Mouse (Mus musculus): Measurements from ENCODE around the gene Camk2n1.
A peak's percentile ranks its signal among the peaks of the same experiment; 100 is the strongest.

Camk2n1 gene

DNA sequence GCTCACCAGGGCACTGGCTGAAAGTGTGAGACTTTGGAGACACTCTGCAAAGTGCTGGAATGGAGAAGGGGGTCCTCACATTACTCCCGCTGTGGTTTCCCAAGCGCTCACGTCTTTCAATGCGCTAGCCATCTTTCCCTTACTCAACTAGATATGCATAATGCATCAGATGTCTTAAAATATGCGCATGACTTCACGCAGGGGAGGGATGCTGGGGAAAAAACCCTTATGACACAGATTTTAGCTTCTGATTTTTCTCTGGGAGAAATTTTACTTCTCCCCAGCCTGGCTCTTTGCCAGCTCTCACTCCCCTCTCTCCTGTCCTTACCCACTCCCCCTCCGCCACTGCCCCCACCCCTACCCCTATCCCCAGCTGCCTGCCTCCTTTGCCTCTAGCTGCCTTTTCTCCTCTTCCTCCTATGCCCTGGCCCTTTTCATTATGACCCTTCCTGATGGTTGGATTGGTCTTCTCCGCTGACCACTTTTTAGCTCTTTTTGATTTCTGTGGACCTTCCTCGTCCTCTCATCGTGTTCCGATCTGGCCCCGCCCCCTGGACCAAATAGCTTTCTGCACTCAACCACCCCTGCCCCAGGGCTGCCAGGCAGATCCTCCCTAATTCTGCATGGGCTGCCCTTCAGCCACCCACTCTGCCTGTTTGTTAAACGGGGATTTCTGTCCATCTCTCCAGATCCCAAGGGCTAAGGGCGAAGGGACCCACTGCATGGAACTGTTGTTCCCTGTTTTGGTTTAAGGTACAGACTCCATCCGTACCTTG is 6.1 kb upstream of the Camk2n1 start:
- DNase-seq: no peak

- no peak for DNase-seq
These were observed 5.1 kb upstream of the Camk2n1 start for GRCm38 (mm10) chr4:138448872-138449615.

GRCm38 (mm10) chr4:138449636-138450314 is 4.3 kb upstream of the Camk2n1 start:
- no peak for DNase-seq

- no peak for DNase-seq
These were observed 1.6 kb upstream of the Camk2n1 start for GRCm38 (mm10) chr4:138452306-138453096.

- DNase-seq: no peak
These were observed 889 bp upstream of the Camk2n1 start for GRCm38 (mm10) chr4:138453097-138453752.

DNA sequence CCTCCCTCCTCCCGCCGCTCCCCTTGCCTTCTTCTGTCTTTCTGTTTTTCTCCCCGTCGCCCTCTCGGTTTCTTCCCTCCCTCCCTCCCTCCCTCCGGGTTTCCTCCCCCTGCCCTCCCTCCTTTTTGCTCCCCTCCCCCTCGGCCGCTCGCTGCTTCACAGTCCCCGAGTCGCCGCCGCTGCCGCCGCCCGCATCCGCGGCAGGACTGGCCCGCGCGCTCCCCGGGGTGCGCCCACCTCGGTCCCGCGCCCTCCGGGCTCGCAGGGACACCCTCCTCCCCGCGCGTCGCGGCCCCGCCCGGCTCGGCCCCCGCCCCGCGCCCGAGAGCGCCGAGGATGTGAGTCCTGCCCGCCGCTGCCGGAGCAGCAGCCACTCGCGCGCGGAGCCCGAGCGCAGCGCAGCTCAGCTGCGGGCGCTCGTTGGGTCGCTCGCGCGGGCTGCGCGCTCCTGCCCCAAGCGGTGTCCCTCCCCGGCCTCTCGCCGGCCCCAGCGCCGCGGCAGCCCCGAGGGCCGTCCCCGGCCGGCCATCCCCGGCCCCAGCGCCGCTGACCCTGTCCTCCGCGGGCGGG is 542 bp downstream of the Camk2n1 start:
- peak; percentile 71 for DNase-seq

DNA sequence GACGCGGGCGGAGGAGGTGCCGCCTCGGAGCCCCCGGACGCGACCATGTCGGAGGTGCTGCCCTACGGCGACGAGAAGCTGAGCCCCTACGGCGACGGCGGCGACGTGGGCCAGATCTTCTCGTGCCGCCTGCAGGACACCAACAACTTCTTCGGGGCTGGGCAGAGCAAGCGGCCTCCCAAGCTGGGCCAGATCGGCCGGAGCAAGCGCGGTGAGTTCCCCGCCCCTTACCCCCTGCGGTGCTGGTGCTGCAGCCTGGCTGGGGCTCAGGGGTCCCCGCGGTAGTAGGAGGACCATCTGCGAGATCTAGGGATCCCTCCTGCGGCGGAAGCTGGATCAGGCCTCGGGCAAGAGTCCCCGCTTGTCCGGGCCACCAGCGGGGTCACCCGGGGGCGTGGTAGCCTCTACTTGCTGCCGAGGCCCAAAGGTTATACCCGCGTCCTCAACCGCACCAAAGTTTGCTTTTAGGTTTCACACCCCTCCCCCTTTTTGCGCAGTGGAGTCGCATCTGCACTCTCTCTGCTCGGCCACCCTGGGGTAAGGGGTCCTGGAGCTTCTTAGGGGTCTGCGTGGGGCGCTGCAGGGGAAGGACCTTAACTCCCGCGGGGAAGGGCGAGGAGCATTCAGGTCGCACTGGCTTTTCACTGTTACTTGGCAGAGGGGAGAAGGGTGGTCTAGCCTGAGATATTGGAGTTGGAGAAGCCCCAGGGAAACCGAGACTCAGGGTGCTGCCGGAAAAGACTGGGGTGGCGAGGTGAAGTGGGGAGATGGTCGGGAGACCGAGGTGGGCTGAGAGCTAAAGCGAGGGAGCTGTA is 1.2 kb downstream of the Camk2n1 start:
- DNase-seq: peak; percentile 40

DNA sequence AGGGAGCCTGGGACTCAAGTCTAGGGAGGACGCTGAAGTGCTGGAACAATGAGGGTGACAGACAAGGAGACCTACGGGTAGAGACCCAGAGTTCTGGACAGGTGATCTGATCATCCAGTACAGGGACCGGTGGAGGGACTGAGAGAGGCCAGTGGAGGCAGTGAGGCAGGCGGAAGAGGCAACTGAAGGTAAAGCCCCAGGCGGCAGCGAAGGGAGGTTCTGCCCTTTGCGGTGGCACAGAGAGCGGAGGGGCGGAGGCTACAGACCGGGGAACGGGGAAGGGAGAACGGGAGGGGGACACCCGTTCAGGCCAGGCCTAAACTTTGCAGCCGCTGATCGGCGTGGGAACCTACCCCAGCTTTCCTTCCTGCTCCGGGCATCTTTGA is 1.8 kb downstream of the Camk2n1 start:
- peak; percentile 47 for DNase-seq

DNA sequence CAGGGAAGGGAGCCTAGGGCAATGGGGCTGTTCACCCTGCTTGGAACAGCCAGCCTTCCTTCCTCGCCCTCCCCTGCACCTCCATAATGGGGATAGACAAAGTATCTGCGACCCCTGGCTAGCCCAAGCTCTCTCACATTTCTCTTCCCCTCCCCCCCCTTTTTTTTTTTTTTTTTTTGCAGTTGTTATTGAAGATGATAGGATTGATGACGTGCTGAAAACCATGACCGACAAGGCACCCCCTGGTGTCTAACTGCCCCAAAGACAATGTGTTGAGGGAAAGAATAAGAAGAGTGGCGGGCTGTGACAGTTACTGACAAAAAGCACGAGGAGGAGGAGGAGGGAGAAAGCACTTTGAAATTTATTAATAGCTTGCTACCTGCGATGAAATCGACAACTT is 2.4 kb downstream of the Camk2n1 start:
- no peak for DNase-seq

- DNase-seq: no peak
These were observed 3.0 kb downstream of the Camk2n1 start for GRCm38 (mm10) chr4:138457091-138457490.

GRCm38 (mm10) chr4:138458171-138458570 is 4.1 kb downstream of the Camk2n1 start:
- no peak for DNase-seq

GRCm38 (mm10) chr4:138458735-138459440 is 4.8 kb downstream of the Camk2n1 start:
- no peak for DNase-seq

GRCm38 (mm10) chr4:138459775-138460174 is 5.7 kb downstream of the Camk2n1 start:
- no peak for DNase-seq

- no peak for DNase-seq
These were observed 6.8 kb downstream of the Camk2n1 start for GRCm38 (mm10) chr4:138460910-138461309.

DNA sequence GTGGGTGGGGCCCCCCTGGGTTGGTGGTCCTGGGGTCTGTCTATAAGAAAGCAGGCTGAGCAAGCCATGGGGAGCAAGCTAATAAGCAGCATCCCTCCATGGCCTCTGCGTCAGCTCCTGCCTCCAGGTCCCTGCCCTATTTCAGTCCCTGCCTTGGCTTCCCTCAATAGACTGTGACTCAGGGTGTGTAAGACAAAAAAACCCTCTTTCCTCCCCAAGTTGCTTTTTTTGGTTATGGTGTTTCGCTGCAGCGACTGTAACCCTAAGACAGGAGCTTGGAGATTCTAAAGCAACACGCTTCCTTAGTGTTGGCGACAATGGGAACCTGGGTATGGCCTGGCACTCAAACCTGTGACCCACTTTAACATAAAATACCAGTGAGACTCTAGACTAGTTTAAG is 7.4 kb downstream of the Camk2n1 start:
- no peak for DNase-seq

DNA sequence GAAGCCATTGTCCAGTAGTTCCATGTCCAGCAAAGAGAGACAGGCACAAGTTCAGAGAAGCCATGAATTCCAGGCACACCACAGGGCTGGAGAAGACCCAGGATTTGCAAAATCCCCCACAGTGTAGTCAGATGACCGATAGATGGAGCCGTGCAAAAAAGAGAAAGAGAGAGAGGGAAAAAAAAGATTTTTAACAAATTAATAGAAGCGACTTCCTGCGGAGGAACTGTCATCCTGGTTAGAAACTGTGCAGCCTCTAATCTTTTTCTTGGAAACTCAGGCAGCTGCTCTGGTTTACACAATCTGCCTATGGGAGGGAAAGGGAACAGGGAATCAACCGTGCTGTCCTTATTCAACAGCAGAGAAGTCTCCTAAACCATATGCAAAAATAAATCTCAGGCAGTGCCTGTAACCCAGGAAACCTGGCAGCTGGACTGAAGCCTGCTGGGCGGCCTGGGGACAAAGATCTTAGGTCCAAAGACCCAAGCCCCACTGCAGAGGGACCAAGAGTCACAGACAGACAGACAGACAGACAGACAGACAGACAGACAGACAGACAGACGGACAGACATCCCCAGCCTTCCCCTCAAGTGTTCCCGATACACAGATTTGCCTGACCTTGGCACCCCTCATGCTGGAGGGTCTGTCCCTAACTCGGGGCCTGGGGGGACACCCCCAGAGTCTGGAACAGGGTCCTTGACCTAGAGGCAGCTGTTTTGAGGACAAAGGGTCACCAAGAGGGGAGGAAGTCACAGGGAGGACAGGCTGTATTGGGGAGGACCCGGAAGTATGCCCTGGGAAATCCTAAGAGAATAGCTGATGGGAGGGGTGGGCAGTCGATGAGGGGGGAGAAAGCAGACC is 9.1 kb downstream of the Camk2n1 start:
- DNase-seq: no peak

DNA sequence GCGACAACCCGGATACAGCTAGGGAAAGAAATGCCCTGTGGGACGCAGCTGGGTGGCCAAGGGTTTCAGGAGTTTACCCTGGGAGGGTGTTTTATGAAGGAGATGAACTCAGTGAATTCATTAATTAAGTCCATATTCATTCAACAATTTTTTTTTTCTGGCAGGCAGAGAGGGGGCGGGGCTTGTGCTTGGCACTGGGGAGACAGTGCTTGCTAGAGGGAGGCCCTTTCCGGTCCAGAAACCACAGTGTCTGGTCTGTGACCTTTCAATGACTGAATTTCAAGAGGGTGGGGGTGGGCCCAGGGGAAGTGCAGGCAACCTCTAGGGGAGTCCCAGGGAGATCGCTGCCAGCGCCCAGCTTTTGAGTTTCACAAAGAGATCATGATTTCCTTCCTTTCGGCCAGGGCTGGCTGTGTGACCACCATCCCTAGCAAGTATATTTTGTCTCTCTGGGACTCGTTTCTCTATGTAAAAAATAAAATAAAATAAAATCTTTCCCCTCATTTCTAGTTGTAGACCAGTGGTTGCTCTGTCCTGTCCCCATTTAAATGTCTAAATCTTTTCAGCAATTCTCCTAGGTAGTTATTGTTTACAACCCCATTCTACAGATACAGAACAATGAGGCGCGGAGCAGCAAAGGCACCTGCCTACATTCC is 9.8 kb downstream of the Camk2n1 start:
- DNase-seq: peak; percentile 49

DNA sequence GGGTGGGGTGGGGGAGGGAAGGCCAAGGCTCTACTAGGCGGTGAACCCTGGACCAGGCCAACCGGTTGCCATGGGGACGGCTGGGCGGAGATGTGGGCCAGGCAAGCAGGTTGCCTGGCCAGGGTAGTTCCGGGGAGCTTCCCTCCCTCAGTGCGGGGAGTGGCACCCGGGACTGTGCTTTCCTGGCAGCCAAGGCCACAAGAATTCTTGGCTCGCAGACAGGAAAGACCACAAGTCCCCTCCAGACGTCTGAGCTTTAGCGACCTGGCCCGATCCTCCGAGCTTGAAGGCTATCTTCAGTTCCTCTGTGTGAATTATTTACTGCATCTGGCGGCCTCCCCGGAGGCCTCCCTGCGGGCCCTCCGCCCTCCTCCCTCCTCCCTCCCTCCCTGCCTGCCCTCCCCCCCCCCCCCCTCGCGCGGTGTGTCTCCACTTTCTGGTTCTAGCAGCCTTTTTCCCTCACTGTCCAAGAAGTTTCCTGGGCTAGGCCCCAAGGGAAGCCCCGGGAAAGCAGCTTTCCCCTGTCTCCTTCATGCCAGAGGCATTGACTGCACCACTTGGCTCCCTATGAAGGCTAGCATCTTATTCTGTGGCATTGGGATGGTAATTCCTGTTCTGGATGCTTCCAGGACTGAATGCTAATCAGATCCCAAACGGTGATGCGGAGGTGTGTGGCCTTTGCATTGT is 10.7 kb downstream of the Camk2n1 start:
- DNase-seq: no peak

All from thymus, postnatal 4 days (tissue).